Mouse (Mus musculus): Measurements from ENCODE around the gene Daglb. TPM values are rescaled to one million over a fixed set of nuclear protein-coding genes. Genes with fewer than 3 reads are reported as not detected.
"Not testable (repeated sequence)": the region's sequence is repeated elsewhere in the genome, so short reads cannot be mapped to it uniquely, and the experiment has no call there.

The Daglb gene
- total and polyA plus RNA-seq, 2 experiments from 2014 or later: 21.3 to 24.6 TPM

GRCm38 (mm10) chr5:143491736-143492135, 27.4 kb downstream of the Daglb start:
- Histone ChIP-seq H3K36me3 (ENCODE audit: insufficient read depth, low read length) (peaks cover 45% of the 10 kb centered on the region), H3K4me3 (ENCODE audit: low read depth, low read length) (no peak overlapping the region), H3K9me3 (ENCODE audit: low read length) (no peaks in the 10 kb centered on the region), H3K27ac (ENCODE audit: low read depth, low read length) (no peak overlapping the region), H3K9ac (replicated peaks; ENCODE audit: low read length, poor library complexity, severe bottlenecking) (no peak overlapping the region), H3K27me3 (ENCODE audit: insufficient read depth, low read length) (no peaks in the 10 kb centered on the region), H3K4me2 (ENCODE audit: low read depth, low read length, poor library complexity, severe bottlenecking) (no peak overlapping the region), H3K4me1 (ENCODE audit: insufficient read depth, low read length) (no peaks in the 10 kb centered on the region)
- ATAC-seq (ENCODE audit: low FRiP score): no peak
- TF ChIP-seq CTCF (IDR thresholded peaks at IDR 0.05): peak; percentile 30
- WGBS: 92% methylated on average over 4 of the region's 4 CpGs
- DNase-seq (ENCODE audit: low spot score): no peak

- H3K9me3 ChIP-seq (ENCODE audit: low read length): no peaks in the 10 kb centered on the region
- peaks cover 32% of the 10 kb centered on the region for H3K36me3 ChIP-seq (ENCODE audit: insufficient read depth, low read length)
These were observed 28.8 kb downstream of the Daglb start for GRCm38 (mm10) chr5:143493163-143493562.

DNA sequence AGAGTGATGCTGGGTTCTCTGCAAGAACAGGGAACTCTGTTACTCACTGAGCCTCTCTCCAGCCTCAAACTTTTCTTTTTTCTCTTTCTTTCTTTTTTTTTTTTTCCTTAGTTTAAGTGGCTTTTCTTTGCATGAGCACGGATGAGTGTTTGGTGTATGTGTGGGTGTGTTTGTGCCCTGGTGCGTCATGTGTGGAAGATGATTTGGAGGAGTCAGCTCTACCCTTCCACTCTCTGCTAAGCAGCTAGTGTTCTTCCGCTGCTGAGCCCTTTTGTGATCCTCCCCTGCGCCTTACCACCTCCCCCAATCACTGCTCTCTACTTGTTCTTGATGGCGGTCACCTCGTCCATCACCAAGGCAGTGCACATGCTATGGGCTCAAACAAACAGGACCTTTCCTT, 31.3 kb downstream of the Daglb start:
- WGBS: 89% methylated on average over 6 of the region's 6 CpGs
- no peak for ATAC-seq (ENCODE audit: low FRiP score)

More at GRCm38 (mm10) chr5:143493163-143493562, 28.8 kb downstream of the Daglb start:
- WGBS: 90% methylated on average over 10 of the region's 10 CpGs
- ATAC-seq (ENCODE audit: low FRiP score) (no peak), DNase-seq (ENCODE audit: low spot score) (no peak)
- TF ChIP-seq CTCF (IDR thresholded peaks at IDR 0.05): no peak
- Histone ChIP-seq H3K4me1 (ENCODE audit: insufficient read depth, low read length) (no peaks in the 10 kb centered on the region), H3K4me3 (ENCODE audit: low read depth, low read length) (no peak overlapping the region), H3K4me2 (ENCODE audit: low read depth, low read length, poor library complexity, severe bottlenecking) (no peak overlapping the region), H3K9ac (replicated peaks; ENCODE audit: low read length, poor library complexity, severe bottlenecking) (no peak overlapping the region), H3K27me3 (ENCODE audit: insufficient read depth, low read length) (no peaks in the 10 kb centered on the region), H3K27ac (ENCODE audit: low read depth, low read length) (no peak overlapping the region)

GRCm38 (mm10) chr5:143497451-143497850, 33.1 kb downstream of the Daglb start:
- 82% methylated on average over 3 of the region's 3 CpGs for WGBS
- Histone ChIP-seq H3K9me3 (ENCODE audit: low read length) (no peaks in the 10 kb centered on the region), H3K27me3 (ENCODE audit: insufficient read depth, low read length) (no peaks in the 10 kb centered on the region), H3K4me1 (ENCODE audit: insufficient read depth, low read length) (no peaks in the 10 kb centered on the region), H3K4me2 (ENCODE audit: low read depth, low read length, poor library complexity, severe bottlenecking) (no peak overlapping the region), H3K36me3 (ENCODE audit: insufficient read depth, low read length) (peaks cover 29% of the 10 kb centered on the region; the same call in 1 of the 2 replicates), H3K27ac (ENCODE audit: low read depth, low read length) (no peak overlapping the region), H3K9ac (replicated peaks; ENCODE audit: low read length, poor library complexity, severe bottlenecking) (no peak overlapping the region), H3K4me3 (ENCODE audit: low read depth, low read length) (no peak overlapping the region)
- DNase-seq (ENCODE audit: low spot score) (no peak), ATAC-seq (ENCODE audit: low FRiP score) (no peak)
- TF ChIP-seq CTCF (IDR thresholded peaks at IDR 0.05): peak; percentile 52

More for the DNA sequence above, 31.3 kb downstream of the Daglb start:
- no peak overlapping the region for H3K27ac ChIP-seq (ENCODE audit: low read depth, low read length)
- no peaks in the 10 kb centered on the region for H3K9me3 ChIP-seq (ENCODE audit: low read length)
- no peaks in the 10 kb centered on the region for H3K4me1 ChIP-seq (ENCODE audit: insufficient read depth, low read length)
- no peak for DNase-seq (ENCODE audit: low spot score)
- no peak overlapping the region for H3K4me2 ChIP-seq (ENCODE audit: low read depth, low read length, poor library complexity, severe bottlenecking)
- no peak for TF ChIP-seq CTCF (IDR thresholded peaks at IDR 0.05)
- no peak overlapping the region for H3K9ac ChIP-seq (replicated peaks; ENCODE audit: low read length, poor library complexity, severe bottlenecking)
- H3K27me3 ChIP-seq (ENCODE audit: insufficient read depth, low read length): no peaks in the 10 kb centered on the region
- H3K36me3 ChIP-seq (ENCODE audit: insufficient read depth, low read length): peaks cover 21% of the 10 kb centered on the region; the same call in 1 of the 2 replicates
- H3K4me3 ChIP-seq (ENCODE audit: low read depth, low read length): no peak overlapping the region

DNA sequence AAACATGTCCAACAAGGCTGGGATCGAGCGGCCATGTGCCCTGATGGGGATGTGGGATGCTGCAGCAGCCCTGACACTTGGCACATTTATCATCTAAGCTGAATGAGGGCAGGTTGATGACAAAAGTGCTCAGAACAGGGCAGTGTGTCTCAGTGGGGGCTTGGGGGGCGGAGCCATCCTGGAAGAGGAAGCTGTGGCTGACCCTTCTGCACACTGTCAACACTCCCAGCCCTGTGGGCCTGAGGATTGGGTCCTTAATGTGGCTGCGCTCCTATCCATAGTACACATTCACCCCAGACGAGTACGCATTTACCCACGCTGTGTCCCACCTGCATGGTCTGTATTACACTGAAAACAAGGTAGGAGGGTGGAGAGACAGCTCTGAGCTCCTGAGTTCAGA, 34.8 kb downstream of the Daglb start:
- Histone ChIP-seq H3K36me3 (ENCODE audit: insufficient read depth, low read length) (peaks cover 30% of the 10 kb centered on the region), H3K27ac (ENCODE audit: low read depth, low read length) (no peak overlapping the region), H3K4me2 (ENCODE audit: low read depth, low read length, poor library complexity, severe bottlenecking) (no peak overlapping the region), H3K27me3 (ENCODE audit: insufficient read depth, low read length) (no peaks in the 10 kb centered on the region), H3K9me3 (ENCODE audit: low read length) (no peaks in the 10 kb centered on the region), H3K4me3 (ENCODE audit: low read depth, low read length) (no peak overlapping the region), H3K4me1 (ENCODE audit: insufficient read depth, low read length) (no peaks in the 10 kb centered on the region), H3K9ac (replicated peaks; ENCODE audit: low read length, poor library complexity, severe bottlenecking) (no peak overlapping the region)
- ATAC-seq (ENCODE audit: low FRiP score) (no peak), DNase-seq (ENCODE audit: low spot score) (no peak)
- 96% methylated on average over 7 of the region's 7 CpGs for WGBS
- no peak for TF ChIP-seq CTCF (IDR thresholded peaks at IDR 0.05)

DNA sequence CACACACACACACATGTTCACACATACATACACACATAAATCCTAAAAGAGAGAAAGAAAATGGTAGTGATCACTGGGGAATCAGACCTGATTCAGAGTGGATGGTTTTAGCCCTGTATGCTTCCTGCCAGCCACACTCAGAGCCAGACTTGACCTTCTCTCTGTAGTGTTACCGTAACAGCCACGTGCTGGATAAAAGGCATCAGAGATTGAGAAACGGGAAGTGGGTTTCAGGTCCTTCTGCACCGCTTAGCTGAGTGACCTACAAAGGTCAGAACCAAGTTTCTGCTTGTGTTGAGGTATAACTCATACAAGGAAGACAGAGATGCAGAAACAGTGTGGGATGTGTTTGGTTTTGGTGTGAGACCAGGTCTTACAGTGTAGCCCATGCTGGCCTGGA, 35.3 kb downstream of the Daglb start:
- H3K4me3 ChIP-seq (ENCODE audit: low read depth, low read length): no peak overlapping the region
- no peaks in the 10 kb centered on the region for H3K9me3 ChIP-seq (ENCODE audit: low read length)
- H3K4me2 ChIP-seq (ENCODE audit: low read depth, low read length, poor library complexity, severe bottlenecking): no peak overlapping the region
- no peak overlapping the region for H3K27ac ChIP-seq (ENCODE audit: low read depth, low read length)
- H3K27me3 ChIP-seq (ENCODE audit: insufficient read depth, low read length): no peaks in the 10 kb centered on the region
- no peak for DNase-seq (ENCODE audit: low spot score)
- no peak for ATAC-seq (ENCODE audit: low FRiP score)
- H3K9ac ChIP-seq (replicated peaks; ENCODE audit: low read length, poor library complexity, severe bottlenecking): no peak overlapping the region
- whole genome bisulfite sequencing: 89% methylated on average over 4 of the region's 4 CpGs
- H3K4me1 ChIP-seq (ENCODE audit: insufficient read depth, low read length): no peaks in the 10 kb centered on the region
- TF ChIP-seq CTCF (IDR thresholded peaks at IDR 0.05): no peak
- H3K36me3 ChIP-seq (ENCODE audit: insufficient read depth, low read length): peaks cover 28% of the 10 kb centered on the region

DNA sequence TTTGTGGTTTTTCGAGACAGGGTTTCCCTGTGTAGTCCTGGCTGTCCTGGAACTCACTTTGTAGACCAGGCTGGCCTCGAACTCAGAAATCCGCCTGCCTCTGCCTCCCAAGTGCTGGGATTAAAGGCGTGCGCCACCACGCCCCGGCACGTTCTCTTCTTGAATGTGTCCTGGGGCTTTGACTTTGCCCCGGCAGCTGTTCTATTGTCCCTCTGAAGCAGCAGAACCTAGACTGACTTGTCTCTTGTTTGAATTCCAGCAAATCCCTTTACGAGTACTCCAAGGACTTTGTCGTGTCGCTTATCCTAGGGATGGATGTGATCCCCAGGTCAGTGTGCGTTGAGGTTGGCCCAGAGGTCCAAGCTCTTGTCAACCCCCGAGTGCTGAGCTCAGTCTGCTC, 36.3 kb downstream of the Daglb start:
- not testable (repeated sequence) for H3K27ac ChIP-seq (ENCODE audit: low read depth, low read length); H3K9me3 ChIP-seq (ENCODE audit: low read length); ATAC-seq (ENCODE audit: low FRiP score); DNase-seq (ENCODE audit: low spot score); H3K4me3 ChIP-seq (ENCODE audit: low read depth, low read length); H3K9ac ChIP-seq (replicated peaks; ENCODE audit: low read length, poor library complexity, severe bottlenecking); H3K4me2 ChIP-seq (ENCODE audit: low read depth, low read length, poor library complexity, severe bottlenecking); H3K27me3 ChIP-seq (ENCODE audit: insufficient read depth, low read length); H3K4me1 ChIP-seq (ENCODE audit: insufficient read depth, low read length)
- peaks cover 32% of the 10 kb centered on the region for H3K36me3 ChIP-seq (ENCODE audit: insufficient read depth, low read length)
- 87% methylated on average over 14 of the region's 14 CpGs for WGBS
